Mouse (Mus musculus) heart, postnatal 4 days (tissue): ENCODE measurements around the gene Gm10964. TPM values are rescaled to one million over a fixed set of nuclear protein-coding genes. Genes with fewer than 3 reads are reported as not detected.

ENCODE experiments used
- DNase-seq: peaks from one replicate; pipeline ENCODE4 v3.0.0; 2021
- total RNA-seq, 2 experiments: library from RNA; stranded (reverse); gene quantifications; 2 replicates each; pipeline ENCODE4 v1.2.3; 2021

Gene Gm10964
- not detected for total RNA-seq

DNA sequence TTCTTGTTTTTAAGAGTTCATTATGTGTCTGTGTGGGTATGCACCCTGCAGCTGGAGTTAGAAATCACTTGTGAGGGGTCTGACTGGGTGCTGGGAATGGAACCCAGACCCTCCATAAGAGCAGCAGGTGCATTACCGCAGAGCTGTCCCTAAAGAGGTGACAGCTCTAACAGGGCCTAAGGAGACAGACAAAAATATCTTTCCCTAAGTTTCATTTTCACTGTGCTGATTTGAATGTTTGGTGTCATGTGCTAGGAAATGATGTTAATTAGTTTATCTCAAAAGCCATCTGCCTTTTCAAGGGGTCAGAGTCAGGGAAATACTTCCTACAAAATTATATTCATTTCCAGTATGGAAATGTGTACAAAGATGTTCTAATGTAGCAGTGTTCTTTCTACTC is at the start of gene Gm10964:
Gene Gm10964, plus strand, starts transcription at position 38 of the 400 bp plus-strand sequence.
- DNase-seq: no peak

DNA sequence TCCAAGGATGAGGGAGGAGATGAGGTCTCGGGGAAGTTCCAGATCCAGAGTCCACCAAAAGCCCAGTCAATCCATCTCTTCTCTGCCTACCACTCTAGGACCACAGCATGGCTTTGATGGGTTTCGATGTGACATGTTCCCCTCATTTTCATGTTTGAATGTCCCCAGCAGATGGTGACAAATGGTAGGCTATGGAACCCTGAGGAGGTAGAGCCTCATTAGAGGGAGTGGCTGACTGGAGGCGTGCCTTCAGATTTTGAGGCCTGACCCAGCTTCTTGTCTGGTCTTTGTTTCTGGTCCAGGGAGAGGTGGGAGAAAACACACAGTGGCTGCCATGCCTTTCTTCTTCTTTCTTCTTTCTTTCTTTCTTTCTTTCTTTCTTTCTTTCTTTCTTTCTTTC is 48.7 kb upstream of the Gm10964 start:
- peak; percentile 14 for DNase-seq

DNA sequence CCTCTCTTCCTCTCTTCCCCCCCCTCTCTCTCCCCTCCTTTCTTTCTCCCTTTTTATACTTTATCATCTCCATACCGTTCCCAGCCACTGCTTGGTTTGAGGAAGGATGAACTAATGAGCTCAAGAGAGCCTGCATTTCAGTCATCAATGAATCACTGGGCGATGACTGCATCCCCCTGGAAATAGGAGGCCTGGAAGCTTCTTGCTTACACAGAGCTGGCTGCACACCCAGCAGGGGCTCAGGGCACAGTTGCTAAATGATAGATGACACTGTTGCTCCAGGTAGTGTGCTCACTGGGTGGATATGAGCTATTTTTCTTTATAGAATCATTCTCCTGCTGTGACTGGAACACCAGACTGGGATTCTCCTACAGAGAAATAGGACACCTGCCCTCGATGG is 43.6 kb upstream of the Gm10964 start:
- DNase-seq: no peak

DNA sequence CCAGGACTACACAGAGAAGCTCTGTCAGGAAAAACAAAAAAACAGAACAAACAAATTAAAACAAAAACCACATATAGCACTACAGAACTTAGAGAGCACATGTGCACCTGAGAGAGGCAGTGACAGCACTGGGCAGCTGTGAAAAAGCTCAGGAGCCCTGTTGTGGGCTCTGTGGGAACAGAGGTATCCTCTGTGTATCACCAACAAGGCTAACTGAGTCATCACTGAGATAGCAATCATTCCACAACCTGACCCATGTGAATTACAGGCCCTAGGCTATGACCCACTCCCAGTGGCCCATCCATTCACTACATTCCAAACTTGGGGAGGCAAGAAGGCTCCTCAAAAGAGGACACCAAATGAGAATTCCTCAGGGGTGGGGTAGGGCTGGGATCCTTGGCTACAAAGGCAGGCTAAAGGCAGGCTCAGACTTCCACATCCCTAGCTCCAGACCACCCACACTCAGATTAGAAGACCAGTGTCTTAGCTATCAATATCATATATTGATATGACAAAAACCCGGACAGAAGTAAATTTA is 42.7 kb upstream of the Gm10964 start:
- no peak for DNase-seq

DNA sequence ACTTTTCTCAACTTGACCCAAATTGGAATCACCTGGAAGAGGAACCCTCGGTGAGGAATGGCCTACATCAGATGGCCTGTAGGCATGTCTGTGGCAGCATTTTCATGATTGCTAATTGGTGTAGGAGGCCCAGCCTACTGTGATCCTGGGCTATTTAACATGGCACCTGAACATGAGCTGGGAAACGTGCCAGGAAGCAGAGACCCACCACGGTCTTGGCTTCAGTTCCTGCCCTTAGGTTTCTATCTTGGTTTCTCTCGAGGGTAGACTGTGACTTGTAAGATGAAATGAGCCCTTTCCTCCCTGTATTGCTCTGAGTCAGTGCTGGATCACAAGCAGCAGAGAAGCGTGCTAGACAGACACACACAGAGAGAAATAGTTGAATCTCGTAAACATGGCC is 34.5 kb upstream of the Gm10964 start:
- DNase-seq: no peak

DNA sequence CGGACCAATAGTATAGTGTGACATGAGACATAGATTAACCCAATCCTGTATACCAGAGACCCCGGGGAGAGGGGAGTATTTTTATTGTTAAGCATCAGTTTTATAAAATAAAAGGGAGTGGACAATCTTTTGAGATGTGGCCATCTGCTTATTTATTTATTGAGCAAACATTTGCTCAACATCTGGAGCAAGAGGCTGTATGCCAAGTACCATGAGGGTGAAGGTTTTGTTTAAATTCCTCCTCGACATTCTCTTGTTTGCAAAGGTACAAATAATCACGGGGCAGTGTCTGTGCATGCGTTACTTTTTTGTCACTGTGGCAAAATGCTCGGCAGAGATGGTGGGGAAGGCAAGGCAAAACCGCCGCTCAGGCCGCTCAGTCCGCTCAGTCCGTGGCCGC is 33.7 kb upstream of the Gm10964 start:
- DNase-seq: no peak

DNA sequence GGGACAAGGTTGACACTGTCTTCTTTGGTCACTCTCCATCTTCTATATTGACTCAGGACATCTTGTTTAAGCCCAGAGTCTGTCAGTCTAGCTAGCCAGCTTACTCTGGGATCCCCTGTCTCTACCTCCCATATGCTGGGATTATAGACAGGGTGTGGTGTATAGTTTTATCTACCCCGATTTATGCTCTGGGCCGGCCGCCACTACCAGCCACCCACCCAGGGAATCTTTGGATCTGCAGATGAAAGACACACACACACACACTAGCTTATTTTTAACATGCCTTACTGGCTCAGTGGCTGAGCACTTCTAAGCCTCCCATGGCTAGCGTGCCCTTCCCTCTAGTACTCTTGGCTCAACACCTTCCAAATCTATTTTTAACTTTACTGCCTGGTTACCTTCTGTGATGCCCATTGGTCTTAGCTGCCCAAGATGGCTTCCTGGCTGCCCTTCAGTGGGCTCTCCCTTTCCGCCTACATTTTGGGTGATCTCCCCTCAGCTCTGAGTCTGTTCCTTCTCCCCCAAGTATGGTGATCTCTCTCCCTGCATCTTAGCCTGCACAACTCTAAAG is 29.6 kb upstream of the Gm10964 start:
- no peak for DNase-seq

DNA sequence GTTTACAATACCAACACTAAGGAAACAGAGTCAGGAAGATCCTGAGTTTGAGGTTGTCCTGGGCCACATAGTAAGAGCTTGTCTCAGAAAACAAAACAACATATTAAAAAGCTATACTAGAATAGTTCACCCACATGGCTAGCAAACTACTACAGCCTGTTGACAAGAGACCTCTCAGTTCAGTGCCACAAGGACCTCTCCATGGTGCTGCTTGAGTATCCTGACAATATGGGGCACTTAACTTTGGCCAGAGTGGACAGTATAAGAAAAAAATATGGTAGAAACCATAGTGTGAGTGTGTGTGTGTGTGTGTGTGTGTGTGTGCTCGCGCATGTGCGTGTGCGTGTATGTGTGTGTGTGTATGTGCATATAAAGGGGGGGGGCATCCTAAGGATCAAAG is 27.0 kb upstream of the Gm10964 start:
- DNase-seq: peak; percentile 34

DNA sequence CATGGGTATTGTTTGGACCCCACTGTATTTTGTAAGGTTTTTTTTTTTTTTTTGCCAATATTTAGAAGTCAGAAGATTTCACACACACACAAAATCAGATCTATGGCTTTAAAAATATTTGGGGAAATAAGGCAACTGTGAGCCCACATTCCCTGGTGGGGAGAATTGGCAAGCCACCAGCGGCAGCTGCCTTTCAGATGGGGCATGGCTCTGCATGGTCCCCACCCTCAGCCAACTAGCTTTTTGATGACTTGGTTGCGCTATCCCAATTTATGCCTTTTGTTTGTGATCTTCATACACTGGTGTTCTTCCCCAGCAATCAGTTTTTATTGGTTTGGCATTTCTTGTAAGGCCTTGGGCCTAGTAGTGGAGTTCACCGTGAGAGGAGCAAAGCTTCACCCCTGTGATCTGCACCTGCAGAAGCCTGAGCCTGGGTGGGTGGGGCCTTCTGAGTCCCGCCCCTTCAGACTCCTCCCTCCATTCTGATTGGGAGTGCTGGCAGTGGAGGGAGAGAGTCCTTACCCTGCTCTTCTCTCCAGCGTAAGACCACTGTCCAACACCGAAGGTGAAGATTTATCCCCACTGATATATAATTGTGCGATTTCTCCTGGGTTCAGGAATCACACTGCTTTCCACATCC is 24.8 kb upstream of the Gm10964 start:
- no peak for DNase-seq

DNA sequence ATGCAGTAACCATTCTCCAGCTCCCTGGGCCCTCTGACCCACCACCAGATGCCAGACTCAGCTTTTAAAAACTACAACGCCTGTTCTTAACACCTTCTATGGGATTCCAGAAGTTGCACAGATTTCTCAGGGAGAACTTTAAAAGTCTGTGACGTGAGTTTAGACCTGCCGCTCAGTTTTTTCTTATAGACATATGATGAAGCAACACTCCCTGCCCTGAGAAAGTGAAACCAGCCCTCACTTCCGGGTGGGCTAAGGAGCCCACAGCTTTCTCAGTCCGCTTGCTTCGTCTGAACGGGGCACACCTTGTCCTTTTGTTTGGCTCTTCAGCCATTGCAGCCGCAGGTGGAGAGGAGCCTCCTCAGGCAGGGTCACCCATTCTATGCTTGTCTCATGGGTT is 24.2 kb upstream of the Gm10964 start:
- no peak for DNase-seq

DNA sequence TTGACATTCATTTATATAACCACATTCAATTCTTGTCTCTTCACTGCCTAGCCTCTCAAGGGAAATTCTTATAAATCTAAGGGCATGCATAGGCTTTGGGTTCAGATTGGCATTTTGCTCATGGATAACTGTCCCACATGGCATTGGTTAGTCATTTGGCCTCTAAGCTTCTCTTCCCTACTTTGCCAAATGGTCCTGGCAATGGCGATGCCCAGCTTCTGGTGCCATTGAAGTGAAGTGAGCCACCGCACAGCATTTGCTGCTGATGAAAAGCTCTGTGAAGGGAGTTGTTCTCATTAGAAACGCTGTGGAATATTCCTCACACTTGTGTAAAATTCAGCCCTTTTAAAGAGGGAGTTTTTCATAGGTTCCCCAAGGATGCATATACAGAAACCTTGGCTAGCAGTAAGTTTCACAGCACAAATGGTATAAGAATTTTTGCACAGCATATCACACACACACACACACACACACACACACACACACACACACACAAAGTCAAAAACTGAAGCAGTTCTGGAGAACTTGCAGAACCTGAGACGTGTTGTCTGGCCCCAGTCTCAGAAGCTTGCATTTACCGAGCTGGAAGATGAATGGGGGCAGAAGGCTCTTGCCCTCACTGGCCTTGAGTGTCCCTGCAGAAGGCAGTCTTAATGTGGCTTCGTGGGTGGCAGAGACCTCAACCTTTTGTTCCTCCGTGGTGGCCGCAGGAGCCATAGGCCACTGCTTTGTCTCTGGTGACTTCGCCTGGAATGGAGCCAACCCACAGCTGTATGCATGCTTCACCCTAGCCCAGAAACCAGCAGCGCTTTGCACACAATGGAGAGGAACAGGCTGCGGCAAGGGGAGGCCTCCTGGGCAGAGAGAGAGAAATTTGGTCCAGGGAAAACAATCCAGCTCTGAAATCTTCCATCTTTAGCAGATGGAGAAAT is 23.1 kb upstream of the Gm10964 start:
- peak; percentile 68 for DNase-seq

DNA sequence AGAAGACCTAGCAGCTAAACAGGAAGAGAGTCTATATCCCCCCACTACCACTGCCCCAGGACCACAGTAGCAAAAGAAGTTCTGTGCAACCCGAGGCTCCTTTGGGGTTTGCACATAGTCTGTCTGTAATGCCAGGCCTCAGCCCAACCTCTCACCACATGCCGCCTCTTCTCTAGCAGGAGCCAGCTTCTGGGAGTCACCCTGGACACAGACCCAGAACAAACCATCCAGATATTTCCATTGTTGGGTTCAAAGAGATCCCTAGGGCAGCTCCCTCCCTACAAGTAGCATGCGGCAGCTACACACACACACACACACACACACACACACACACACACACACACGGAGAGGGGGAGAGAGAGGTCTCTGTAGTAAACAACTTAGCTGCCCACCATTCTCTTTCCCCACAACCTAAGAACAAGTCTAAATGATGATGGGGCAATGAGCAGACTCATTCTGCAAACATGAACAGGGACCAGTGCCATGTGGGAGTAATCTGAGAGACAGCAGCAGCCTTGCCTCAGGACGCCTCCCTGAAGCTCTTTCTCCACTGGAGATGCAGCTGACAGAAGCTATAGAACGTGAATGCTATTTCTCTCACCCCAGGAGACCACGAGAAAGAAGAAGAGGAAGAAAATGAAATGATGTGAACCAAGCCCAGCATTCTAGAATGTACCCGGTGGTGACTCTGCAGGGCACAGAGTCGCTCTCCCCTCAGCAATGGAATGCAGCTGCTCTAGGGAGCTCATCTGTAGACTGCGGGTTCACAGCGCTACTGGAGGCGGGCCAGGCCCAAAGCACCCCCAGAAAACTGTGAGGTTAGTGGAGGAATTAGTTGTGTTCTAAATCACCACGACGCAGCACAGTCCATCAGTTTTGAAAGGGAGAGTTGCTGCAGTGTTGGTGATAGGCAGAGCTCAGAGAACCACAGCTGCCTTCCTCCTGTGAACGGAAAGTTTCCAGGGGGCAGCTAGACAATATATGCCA is 22.1 kb upstream of the Gm10964 start:
- peak; percentile 12 for DNase-seq

DNA sequence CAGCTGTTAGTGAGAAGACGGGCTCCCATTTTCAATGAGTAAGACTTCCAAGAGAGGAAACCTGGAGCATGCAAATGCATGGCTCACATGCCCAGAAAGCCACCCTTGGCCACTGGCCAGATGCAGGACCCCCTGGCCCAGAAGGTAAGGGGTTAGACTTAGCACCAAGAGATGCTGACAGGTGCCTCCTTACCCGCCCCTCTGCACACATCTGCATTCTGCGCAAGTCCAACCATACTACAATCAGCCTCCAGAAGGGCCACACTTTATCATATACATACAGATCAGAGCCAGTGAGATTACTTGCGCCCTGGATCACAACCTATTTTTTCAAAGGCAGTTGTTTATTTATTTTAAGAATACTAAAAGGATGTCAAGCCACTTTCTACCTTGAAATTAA is 20.4 kb upstream of the Gm10964 start:
- DNase-seq: peak; percentile 1

DNA sequence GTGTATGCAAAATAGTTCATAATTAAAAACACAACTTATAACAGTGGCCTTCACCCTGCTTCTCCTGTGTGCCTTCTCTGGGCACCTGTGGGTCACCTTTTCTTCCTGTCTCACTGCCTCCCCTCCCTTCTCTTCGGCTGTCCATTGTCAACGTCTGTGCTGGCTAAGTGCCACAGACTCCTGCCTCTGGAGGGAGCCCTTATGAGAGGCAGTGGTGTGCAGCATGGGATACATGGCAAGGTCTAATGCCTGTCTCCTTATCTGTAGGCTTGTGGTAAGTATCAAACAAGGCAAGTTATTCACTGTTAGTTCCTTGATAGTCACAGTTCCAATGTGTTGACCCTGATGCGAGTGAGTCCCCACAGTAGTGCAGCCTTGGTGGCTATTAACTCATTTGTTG is 15.0 kb upstream of the Gm10964 start:
- DNase-seq: peak; percentile 35

DNA sequence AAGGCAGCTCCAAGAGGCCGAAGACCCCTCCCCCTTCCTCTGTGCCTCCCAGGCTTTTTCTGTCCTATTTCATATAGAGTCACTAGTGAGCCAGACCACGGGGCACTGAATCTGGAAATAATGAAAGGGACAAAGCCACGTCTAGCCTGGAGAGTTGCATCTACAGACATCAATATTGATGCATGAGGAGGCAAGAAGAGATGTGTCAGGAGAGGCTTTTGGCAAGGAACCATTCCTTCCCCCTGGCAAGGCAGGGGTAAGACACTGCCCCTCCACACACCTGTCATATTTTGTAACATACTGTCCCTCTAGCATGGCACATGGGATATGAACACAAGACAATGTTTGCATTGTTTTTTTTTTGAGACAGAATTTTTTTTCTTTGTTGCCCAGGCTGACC is 12.5 kb upstream of the Gm10964 start:
- DNase-seq: no peak

DNA sequence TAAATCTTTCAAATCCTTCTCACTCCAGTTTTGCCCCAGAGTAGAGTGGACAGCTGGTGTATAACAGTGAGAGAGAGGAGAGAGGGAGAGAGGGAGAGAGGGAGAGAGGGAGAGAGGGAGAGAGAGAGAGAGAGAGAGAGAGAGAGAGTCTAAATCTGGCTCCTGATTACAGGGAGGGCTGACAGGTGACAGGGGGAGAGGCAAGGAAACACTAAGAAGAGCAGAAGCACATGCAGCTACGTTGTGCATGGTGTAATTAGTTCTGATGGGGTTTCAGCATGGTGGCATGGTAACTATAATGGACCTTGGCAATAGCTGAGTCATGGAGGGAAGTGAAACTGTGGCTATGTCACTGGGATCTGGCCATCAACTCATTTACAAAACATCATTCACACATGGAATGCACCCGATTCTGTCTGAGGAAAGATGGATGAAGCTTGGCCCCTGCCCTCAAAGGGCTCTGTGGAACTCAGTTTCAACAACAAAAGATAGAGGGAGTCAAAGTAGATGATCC is 11.3 kb upstream of the Gm10964 start:
- DNase-seq: no peak

DNA sequence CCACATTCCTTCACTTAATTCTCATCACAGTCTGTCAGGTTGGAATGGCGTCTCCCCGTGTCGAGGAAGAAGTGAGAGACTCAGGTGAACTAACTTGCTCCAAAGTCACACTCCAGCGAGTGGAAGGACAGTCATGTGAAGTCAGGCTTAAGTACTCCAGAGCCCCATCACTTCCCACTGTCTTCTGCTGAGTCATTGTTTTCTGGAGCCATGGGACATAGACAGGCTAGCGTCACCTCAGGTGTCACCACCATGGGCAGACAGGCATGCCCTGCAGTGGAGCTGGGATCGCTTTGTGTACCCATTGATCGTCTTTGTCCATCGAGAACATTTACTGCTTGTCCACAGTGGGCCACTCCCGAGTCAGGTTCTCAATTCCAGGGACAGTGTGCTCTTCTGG is 9.3 kb upstream of the Gm10964 start:
- no peak for DNase-seq

DNA sequence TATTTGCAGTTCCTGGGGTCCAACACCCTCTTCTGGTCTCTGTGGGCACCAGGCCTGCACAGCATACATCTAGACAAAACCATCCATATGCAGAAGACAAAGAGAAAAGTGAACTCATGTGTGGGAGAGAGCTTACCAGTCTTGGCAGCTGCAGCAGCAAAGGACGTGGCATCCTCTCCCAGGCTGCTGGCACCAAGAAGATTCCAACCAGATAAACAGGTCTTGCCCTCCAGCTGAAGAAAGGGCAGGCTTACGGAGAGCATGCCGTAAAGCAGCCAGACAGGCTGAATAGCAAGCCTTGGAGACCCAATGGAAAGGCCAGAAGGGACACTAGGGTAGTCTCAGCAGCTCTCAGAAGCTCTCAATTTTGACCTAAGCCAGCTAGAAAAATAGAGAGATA is 7.0 kb upstream of the Gm10964 start:
- no peak for DNase-seq

DNA sequence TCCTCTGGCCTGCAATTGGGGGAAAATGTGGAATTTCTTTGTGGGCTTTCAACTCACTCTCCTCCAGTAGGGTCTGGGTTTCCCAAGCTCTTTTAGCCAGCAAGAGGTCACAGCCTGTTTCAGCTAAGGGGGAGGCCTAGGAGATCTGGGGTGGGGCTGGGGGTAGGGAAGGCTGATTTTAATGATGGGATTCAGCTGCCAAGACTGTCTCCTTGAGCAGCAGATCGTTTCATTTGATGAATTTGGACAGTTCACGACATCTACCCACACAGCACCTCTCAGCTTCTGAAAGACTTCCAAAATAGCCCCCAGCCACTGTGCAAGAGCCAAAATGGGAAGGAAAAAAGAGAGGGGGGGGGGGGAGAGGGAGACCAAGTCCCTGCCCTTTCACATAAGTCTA is 6.0 kb upstream of the Gm10964 start:
- no peak for DNase-seq

DNA sequence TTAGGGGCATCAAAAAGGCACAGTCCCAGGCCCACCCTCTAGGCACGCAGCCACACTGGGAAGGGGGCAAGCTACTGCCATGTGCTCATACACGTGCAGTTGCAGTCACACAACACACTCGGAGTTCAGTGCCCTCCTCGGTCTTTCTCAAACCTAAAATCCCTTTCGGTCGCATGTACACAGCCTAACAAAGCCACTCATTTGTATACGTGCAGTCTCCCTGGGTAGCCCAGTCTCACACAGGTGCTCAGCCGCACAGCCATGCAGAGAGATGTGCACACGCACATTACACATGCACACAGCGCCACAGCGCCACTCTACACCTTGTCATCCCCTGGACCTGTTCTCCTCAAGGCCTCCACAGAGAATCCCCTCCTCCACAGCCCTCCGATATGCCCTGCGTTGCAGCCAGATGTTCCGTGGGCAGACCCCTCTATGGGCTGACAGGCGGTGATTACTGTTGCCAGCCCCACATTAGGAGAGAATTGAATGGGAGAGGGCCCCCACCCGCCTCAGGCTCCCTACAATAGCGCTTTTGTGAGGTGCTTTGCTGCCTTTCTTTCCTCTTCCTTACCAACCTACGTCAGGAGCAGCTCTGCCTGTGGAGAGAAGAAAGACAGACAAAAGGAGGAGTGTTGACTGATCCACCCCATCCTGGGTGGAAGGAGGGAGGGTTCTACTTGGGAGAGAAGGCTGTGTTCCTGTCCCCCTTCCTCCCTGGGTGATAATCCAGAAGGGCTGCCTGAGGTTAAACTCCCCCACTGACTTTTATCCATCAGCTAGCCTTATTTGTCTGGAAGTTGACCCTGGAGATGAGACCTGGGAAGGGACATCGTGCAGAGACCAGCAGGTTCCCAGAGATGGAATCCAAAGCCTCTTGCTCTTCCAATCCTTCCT is 5.1 kb upstream of the Gm10964 start:
- DNase-seq: peak; percentile 11
